Mouse (Mus musculus) hindbrain, embryonic 14.5 days (tissue): ENCODE results near the gene Ccr5. TPM values are rescaled to one million over a fixed set of nuclear protein-coding genes. Genes with fewer than 3 reads are reported as not detected.
"Not testable (repeated sequence)": the region's sequence is repeated elsewhere in the genome, so short reads cannot be mapped to it uniquely, and the experiment has no call there.

ENCODE experiments used
- ATAC-seq: fragments of 200-750 bp; cut with Nextera tagmentation; 2 replicates; pipeline ENCODE4 v1.8.0; 2017; ENCODE audit warnings: moderate number of reproducible peaks, mild to moderate bottlenecking, moderate TSS enrichment, moderate library complexity; ENCODE audit not compliant: low FRiP score
- DNase-seq: peaks from one replicate; pipeline ENCODE4 v3.0.0-alpha.2; 2015; ENCODE audit warnings: low spot score
- H3K27ac ChIP-seq: fragments of 300-500 bp; sonication (generic); 2 replicates; pipeline ENCODE4 v1.5.1; 2014; ENCODE audit warnings: mild to moderate bottlenecking, moderate library complexity
- H3K27me3 ChIP-seq: fragments of 300-500 bp; sonication (generic); 2 replicates; pipeline ENCODE4 v1.6.1; 2014; ENCODE audit warnings: mild to moderate bottlenecking, low read length, mixed read lengths; ENCODE audit not compliant: control insufficient read depth, insufficient read depth
- H3K36me3 ChIP-seq: fragments of 300-500 bp; sonication (generic); replicated peaks from 2 replicates; pipeline ENCODE4 v1.6.1; 2014; ENCODE audit not compliant: control insufficient read depth, insufficient read depth
- H3K4me1 ChIP-seq: fragments of 300-500 bp; sonication (generic); replicated peaks from 2 replicates; pipeline ENCODE4 v1.6.1; 2014; ENCODE audit warnings: antibody characterized with exemption, low read length, mixed read lengths; ENCODE audit not compliant: control insufficient read depth, insufficient read depth
- H3K4me2 ChIP-seq: fragments of 300-500 bp; sonication (generic); replicated peaks from 2 replicates; pipeline ENCODE4 v1.6.1; 2014; ENCODE audit warnings: mild to moderate bottlenecking, moderate library complexity
- H3K4me3 ChIP-seq: fragments of 300-500 bp; sonication (generic); replicated peaks from 2 replicates; pipeline ENCODE4 v1.5.1; 2014; ENCODE audit warnings: mild to moderate bottlenecking, low read length
- H3K9ac ChIP-seq: fragments of 300-500 bp; sonication (generic); 2 replicates; pipeline ENCODE4 v1.6.1; 2014
- H3K9me3 ChIP-seq: fragments of 300-500 bp; sonication (generic); 2 replicates; pipeline ENCODE4 v1.6.1; 2016; ENCODE audit warnings: low read length; ENCODE audit not compliant: control insufficient read depth
- WGBS: fragments of 180-500 bp; shearing (Covaris S2); extraction: QIAGEN DNeasy Blood & Tissue Kit; methylation state at CpG from one replicate; pipeline ENCODE4 v1.1.7; 2014; 5-methylcytosine and 5-hydroxymethylcytosine counted together
- polyA plus RNA-seq: library from polyadenylated mRNA; unstranded; fragments of >200 nt; fragmentation: Nextera tagmentation; extraction: Ambion mirVana; gene quantifications from 2 replicates; pipeline ENCODE4 v1.2.1, GENCODE M21; 2014

Ccr5 gene
- 0.93 and 1.5 TPM in 2 replicates for polyA plus RNA-seq

- 85% methylated on average over 3 of the region's 3 CpGs for WGBS
- ATAC-seq (no peak), DNase-seq (no peak)
- H3K27me3 ChIP-seq: no peaks in the 10 kb centered on the region
- H3K4me2 ChIP-seq: no peak within 1 kb of the TSS
- H3K9ac ChIP-seq: no peak within 1 kb of the TSS
- H3K27ac ChIP-seq: no peak within 1 kb of the TSS
- no peaks in the 10 kb centered on the region for H3K36me3 ChIP-seq
- no peak within 1 kb of the TSS for H3K4me3 ChIP-seq
- no peaks in the 10 kb centered on the region for H3K4me1 ChIP-seq
- no peaks in the 10 kb centered on the region for H3K9me3 ChIP-seq
Measured at GRCm38 (mm10) chr9:124121387-124122184, at the start of gene Ccr5. Ccr5 (plus strand) TSS chr9:124121543.

GRCm38 (mm10) chr9:124079803-124080202 is 41.5 kb upstream of the Ccr5 start:
- H3K4me2 ChIP-seq: no peak overlapping the region
- no peak for ATAC-seq
- H3K27ac ChIP-seq: no peak overlapping the region
- no peaks in the 10 kb centered on the region for H3K27me3 ChIP-seq
- H3K9ac ChIP-seq: no peak overlapping the region
- WGBS: 64% methylated on average over 4 of the region's 4 CpGs
- no peaks in the 10 kb centered on the region for H3K4me1 ChIP-seq
- H3K36me3 ChIP-seq: no peaks in the 10 kb centered on the region
- no peaks in the 10 kb centered on the region for H3K9me3 ChIP-seq
- DNase-seq: no peak
- no peak overlapping the region for H3K4me3 ChIP-seq

- H3K9ac ChIP-seq, ATAC-seq, H3K4me3 ChIP-seq, H3K9me3 ChIP-seq, H3K4me2 ChIP-seq, DNase-seq, H3K36me3 ChIP-seq, H3K4me1 ChIP-seq, H3K27me3 ChIP-seq, H3K27ac ChIP-seq: not testable (repeated sequence)
- 94% methylated on average over 12 of the region's 13 CpGs for WGBS
Measured at GRCm38 (mm10) chr9:124080471-124080870, 40.9 kb upstream of the Ccr5 start.

GRCm38 (mm10) chr9:124090441-124090840 is 30.9 kb upstream of the Ccr5 start:
- Histone ChIP-seq H3K27ac (no peak overlapping the region), H3K27me3 (no peaks in the 10 kb centered on the region), H3K36me3 (no peaks in the 10 kb centered on the region), H3K9ac (no peak overlapping the region), H3K4me3 (no peak overlapping the region), H3K4me1 (no peaks in the 10 kb centered on the region), H3K9me3 (no peaks in the 10 kb centered on the region), H3K4me2 (no peak overlapping the region)
- DNase-seq (no peak), ATAC-seq (no peak)
- WGBS: 86% methylated on average over 1 of the region's 1 CpGs

GRCm38 (mm10) chr9:124099127-124099526 is 22.2 kb upstream of the Ccr5 start:
- ATAC-seq: no peak
- no peak overlapping the region for H3K4me3 ChIP-seq
- H3K27ac ChIP-seq: no peak overlapping the region
- DNase-seq: no peak
- no peaks in the 10 kb centered on the region for H3K4me1 ChIP-seq
- no peak overlapping the region for H3K4me2 ChIP-seq
- H3K27me3 ChIP-seq: no peaks in the 10 kb centered on the region
- no peaks in the 10 kb centered on the region for H3K9me3 ChIP-seq
- H3K36me3 ChIP-seq: no peaks in the 10 kb centered on the region
- H3K9ac ChIP-seq: no peak overlapping the region
- WGBS: 88% methylated on average over 1 of the region's 1 CpGs

GRCm38 (mm10) chr9:124100357-124100756 is 21.0 kb upstream of the Ccr5 start:
- no peak overlapping the region for H3K9ac ChIP-seq
- ATAC-seq (no peak), DNase-seq (no peak)
- H3K4me3 ChIP-seq: no peak overlapping the region
- H3K36me3 ChIP-seq: no peaks in the 10 kb centered on the region
- no peaks in the 10 kb centered on the region for H3K9me3 ChIP-seq
- no peaks in the 10 kb centered on the region for H3K27me3 ChIP-seq
- no peak overlapping the region for H3K4me2 ChIP-seq
- no peaks in the 10 kb centered on the region for H3K4me1 ChIP-seq
- H3K27ac ChIP-seq: no peak overlapping the region
- 82% methylated on average over 1 of the region's 1 CpGs for WGBS

- no peak within 1 kb of the TSS for H3K4me2 ChIP-seq
- H3K27me3 ChIP-seq: no peaks in the 10 kb centered on the region
- DNase-seq: no peak
- no peaks in the 10 kb centered on the region for H3K9me3 ChIP-seq
- no peaks in the 10 kb centered on the region for H3K36me3 ChIP-seq
- WGBS: 90% methylated on average over 4 of the region's 4 CpGs
- H3K27ac ChIP-seq: no peak within 1 kb of the TSS
- H3K4me3 ChIP-seq: no peak within 1 kb of the TSS
- H3K9ac ChIP-seq: no peak within 1 kb of the TSS
- no peak for ATAC-seq
- H3K4me1 ChIP-seq: no peaks in the 10 kb centered on the region
Measured at GRCm38 (mm10) chr9:124101723-124102122, 19.6 kb upstream of the Ccr5 start, which contains the start of gene Ccr2. Ccr2 (plus strand) TSS chr9:124101950.

GRCm38 (mm10) chr9:124103199-124103598 is 18.1 kb upstream of the Ccr5 start:
- no peaks in the 10 kb centered on the region for H3K36me3 ChIP-seq
- no peaks in the 10 kb centered on the region for H3K4me1 ChIP-seq
- H3K9ac ChIP-seq: no peak overlapping the region
- H3K27ac ChIP-seq: no peak overlapping the region
- H3K27me3 ChIP-seq: no peaks in the 10 kb centered on the region
- 78% methylated on average over 1 of the region's 1 CpGs for WGBS
- H3K4me3 ChIP-seq: no peak overlapping the region
- H3K4me2 ChIP-seq: no peak overlapping the region
- DNase-seq: no peak
- no peak for ATAC-seq
- H3K9me3 ChIP-seq: no peaks in the 10 kb centered on the region

- Histone ChIP-seq H3K9me3 (no peaks in the 10 kb centered on the region), H3K4me1 (no peaks in the 10 kb centered on the region), H3K9ac (no peak overlapping the region), H3K27me3 (no peaks in the 10 kb centered on the region), H3K36me3 (no peaks in the 10 kb centered on the region), H3K4me2 (no peak overlapping the region), H3K27ac (no peak overlapping the region), H3K4me3 (no peak overlapping the region)
- ATAC-seq (no peak), DNase-seq (no peak)
Measured at GRCm38 (mm10) chr9:124105196-124105595, 16.1 kb upstream of the Ccr5 start.

GRCm38 (mm10) chr9:124107232-124107631 is 14.1 kb upstream of the Ccr5 start:
- H3K4me2 ChIP-seq: no peak overlapping the region
- no peaks in the 10 kb centered on the region for H3K4me1 ChIP-seq
- H3K27me3 ChIP-seq: no peaks in the 10 kb centered on the region
- H3K9ac ChIP-seq: no peak overlapping the region
- H3K27ac ChIP-seq: no peak overlapping the region
- ATAC-seq (no peak), DNase-seq (no peak)
- no peak overlapping the region for H3K4me3 ChIP-seq
- no peaks in the 10 kb centered on the region for H3K36me3 ChIP-seq
- no peaks in the 10 kb centered on the region for H3K9me3 ChIP-seq
